Mouse (Mus musculus) bone marrow macrophage, adult 2 months (primary cell): ENCODE results near the gene Rnf144b.

Experiments used
- CTCF ChIP-seq: IDR thresholded peaks from 2 replicates; pipeline ENCODE4 v1.5.1; 2012; ENCODE audit warnings: low read depth, mild to moderate bottlenecking, low read length, moderate library complexity
- POLR2A ChIP-seq: IDR thresholded peaks from 2 replicates; pipeline ENCODE4 v1.6.1; 2012; ENCODE audit warnings: mild to moderate bottlenecking, low read depth, low read length, borderline replicate concordance

GRCm38 (mm10) chr13:47116000-47116399 is 6.5 kb upstream of the Rnf144b start:
- TF ChIP-seq CTCF = no peak
- no peak for TF ChIP-seq POLR2A
